Mouse (Mus musculus): ENCODE measurements around the gene Rnf8. TPM values are rescaled to one million over a fixed set of nuclear protein-coding genes. Genes with fewer than 3 reads are reported as not detected.

Gene Rnf8
- polyA plus RNA-seq, 1 experiment from 2014 or later, result 22.3 TPM

GRCm38 (mm10) chr17:29658249-29658648, 43.7 kb downstream of the Rnf8 start:
- TF ChIP-seq CTCF (IDR thresholded peaks at IDR 0.05; ENCODE audit: low read depth), result no peak
- peak; percentile 98 for TF ChIP-seq EP300 (IDR thresholded peaks at IDR 0.05; ENCODE audit: low read depth)
- Histone ChIP-seq H3K4me1 (ENCODE audit: insufficient read depth) (peaks cover 4% of the 10 kb centered on the region; the same call in 1 of the 2 replicates), H3K27me3 (ENCODE audit: insufficient read depth, low read length) (no peaks in the 10 kb centered on the region), H3K4me2 (ENCODE audit: low read depth, low read length) (peak overlapping the region; percentile 66), H3K27ac (ENCODE audit: low read depth) (peak overlapping the region; percentile 99), H3K4me3 (ENCODE audit: low read depth, low read length) (peak overlapping the region; percentile 55), H3K36me3 (replicated peaks; ENCODE audit: insufficient read depth, low read length) (peaks cover 9% of the 10 kb centered on the region), H3K9me3 (ENCODE audit: low read length) (no peaks in the 10 kb centered on the region), H3K9ac (replicated peaks) (peak overlapping the region; percentile 52)
- WGBS (ENCODE audit: insufficient replicate concordance), result 47% methylated on average over 2 of the region's 2 CpGs
- DNase-seq (no peak), ATAC-seq (peak; percentile 74)

- peak within 1 kb of the TSS; percentile 80 for H3K4me2 ChIP-seq (ENCODE audit: low read depth, low read length)
- WGBS (ENCODE audit: insufficient replicate concordance), result under 1% methylated on average over 38 of the region's 41 CpGs
- peak; percentile 95 for ATAC-seq
- no peaks in the 10 kb centered on the region for H3K9me3 ChIP-seq (ENCODE audit: low read length)
- H3K36me3 ChIP-seq (replicated peaks; ENCODE audit: insufficient read depth, low read length), result peaks cover 20% of the 10 kb centered on the region
- peaks cover 4% of the 10 kb centered on the region; the same call in 1 of the 2 replicates for H3K4me1 ChIP-seq (ENCODE audit: insufficient read depth)
- H3K9ac ChIP-seq (replicated peaks), result peak within 1 kb of the TSS; percentile 97
- no peaks in the 10 kb centered on the region for H3K27me3 ChIP-seq (ENCODE audit: insufficient read depth, low read length)
- DNase-seq, result peak; percentile 98
- H3K4me3 ChIP-seq (ENCODE audit: low read depth, low read length), result peak within 1 kb of the TSS; percentile 95
- peak within 1 kb of the TSS; percentile 99 for H3K27ac ChIP-seq (ENCODE audit: low read depth)
- no peak for TF ChIP-seq EP300 (IDR thresholded peaks at IDR 0.05; ENCODE audit: low read depth)
- TF ChIP-seq CTCF (IDR thresholded peaks at IDR 0.05; ENCODE audit: low read depth), result no peak
Observed at GRCm38 (mm10) chr17:29660076-29660761, 45.6 kb downstream of the Rnf8 start, which contains the start of gene Cmtr1. Cmtr1 (plus strand) TSS chr17:29660595.

GRCm38 (mm10) chr17:29660762-29661391, 46.3 kb downstream of the Rnf8 start:
- Histone ChIP-seq H3K27ac (ENCODE audit: low read depth) (peak overlapping the region; percentile 99), H3K36me3 (replicated peaks; ENCODE audit: insufficient read depth, low read length) (peaks cover 23% of the 10 kb centered on the region), H3K9ac (replicated peaks) (peak overlapping the region; percentile 97), H3K4me1 (ENCODE audit: insufficient read depth) (peaks cover 4% of the 10 kb centered on the region; the same call in 1 of the 2 replicates), H3K4me2 (ENCODE audit: low read depth, low read length) (peak overlapping the region; percentile 80), H3K4me3 (ENCODE audit: low read depth, low read length) (peak overlapping the region; percentile 95), H3K27me3 (ENCODE audit: insufficient read depth, low read length) (no peaks in the 10 kb centered on the region), H3K9me3 (ENCODE audit: low read length) (no peaks in the 10 kb centered on the region)
- no peak for DNase-seq
- ATAC-seq, result peak; percentile 57
- under 1% methylated on average over 33 of the region's 41 CpGs for WGBS (ENCODE audit: insufficient replicate concordance)
- TF ChIP-seq EP300 (IDR thresholded peaks at IDR 0.05; ENCODE audit: low read depth), result no peak
- TF ChIP-seq CTCF (IDR thresholded peaks at IDR 0.05; ENCODE audit: low read depth), result 0 out of 2 replicates have a peak, but pooled peaks have one; percentile 15

GRCm38 (mm10) chr17:29662145-29662544, 47.6 kb downstream of the Rnf8 start:
- H3K4me2 ChIP-seq (ENCODE audit: low read depth, low read length), result peak overlapping the region; percentile 80
- H3K36me3 ChIP-seq (replicated peaks; ENCODE audit: insufficient read depth, low read length), result peaks cover 34% of the 10 kb centered on the region
- peak overlapping the region; percentile 95; the same call in 1 of the 2 replicates for H3K4me3 ChIP-seq (ENCODE audit: low read depth, low read length)
- no peak for DNase-seq
- H3K27me3 ChIP-seq (ENCODE audit: insufficient read depth, low read length), result no peaks in the 10 kb centered on the region
- TF ChIP-seq CTCF (IDR thresholded peaks at IDR 0.05; ENCODE audit: low read depth), result no peak
- TF ChIP-seq EP300 (IDR thresholded peaks at IDR 0.05; ENCODE audit: low read depth), result no peak
- no peak overlapping the region for H3K27ac ChIP-seq (ENCODE audit: low read depth)
- no peak for ATAC-seq
- WGBS (ENCODE audit: insufficient replicate concordance), result 81% methylated on average over 6 of the region's 6 CpGs
- peaks cover 4% of the 10 kb centered on the region; the same call in 1 of the 2 replicates for H3K4me1 ChIP-seq (ENCODE audit: insufficient read depth)
- no peaks in the 10 kb centered on the region for H3K9me3 ChIP-seq (ENCODE audit: low read length)
- H3K9ac ChIP-seq (replicated peaks), result 0 out of 2 replicates have a peak overlapping the region, but pooled peaks have one; percentile 21

- no peak for TF ChIP-seq EP300 (IDR thresholded peaks at IDR 0.05; ENCODE audit: low read depth)
- TF ChIP-seq CTCF (IDR thresholded peaks at IDR 0.05; ENCODE audit: low read depth), result no peak
- no peak for DNase-seq
- H3K4me1 ChIP-seq (ENCODE audit: insufficient read depth), result peaks cover 16% of the 10 kb centered on the region
- H3K9ac ChIP-seq (replicated peaks), result no peak overlapping the region
- H3K27me3 ChIP-seq (ENCODE audit: insufficient read depth, low read length), result no peaks in the 10 kb centered on the region
- no peak overlapping the region for H3K4me2 ChIP-seq (ENCODE audit: low read depth, low read length)
- 90% methylated on average over 10 of the region's 10 CpGs for WGBS (ENCODE audit: insufficient replicate concordance)
- peaks cover 63% of the 10 kb centered on the region for H3K36me3 ChIP-seq (replicated peaks; ENCODE audit: insufficient read depth, low read length)
- H3K4me3 ChIP-seq (ENCODE audit: low read depth, low read length), result no peak overlapping the region
- ATAC-seq, result no peak
- no peak overlapping the region for H3K27ac ChIP-seq (ENCODE audit: low read depth)
- no peaks in the 10 kb centered on the region for H3K9me3 ChIP-seq (ENCODE audit: low read length)
Observed at GRCm38 (mm10) chr17:29668051-29668986, 53.7 kb downstream of the Rnf8 start.
